Mouse (Mus musculus) retina, adult 2 months (tissue): ENCODE data around the gene Boc.

Experiments used
- DNase-seq: peaks from one replicate; pipeline ENCODE4 v3.0.0-alpha.2; 2012; ENCODE audit warnings: low read depth, low spot score

Gene Boc

GRCm38 (mm10) chr16:44528955-44529354 is 29.7 kb downstream of the Boc start:
- no peak for DNase-seq

GRCm38 (mm10) chr16:44527218-44527905 is 31.3 kb downstream of the Boc start:
- DNase-seq, result no peak

- no peak for DNase-seq
Measured at GRCm38 (mm10) chr16:44526689-44527088, 32.0 kb downstream of the Boc start.

GRCm38 (mm10) chr16:44526044-44526443 is 32.7 kb downstream of the Boc start:
- no peak for DNase-seq

- DNase-seq, result no peak
Measured at GRCm38 (mm10) chr16:44523595-44523994, 35.1 kb downstream of the Boc start.

GRCm38 (mm10) chr16:44516498-44516897 is 42.2 kb downstream of the Boc start:
- DNase-seq, result no peak

- no peak for DNase-seq
Measured at GRCm38 (mm10) chr16:44510521-44511213, 48.0 kb downstream of the Boc start.

- no peak for DNase-seq
Measured at GRCm38 (mm10) chr16:44509458-44510344, 49.0 kb downstream of the Boc start.

GRCm38 (mm10) chr16:44508772-44509171 is 49.9 kb downstream of the Boc start:
- no peak for DNase-seq

GRCm38 (mm10) chr16:44508025-44508424 is 50.7 kb downstream of the Boc start:
- DNase-seq, result no peak

GRCm38 (mm10) chr16:44507027-44507929 is 51.4 kb downstream of the Boc start:
- DNase-seq, result no peak

GRCm38 (mm10) chr16:44505243-44505642 is 53.5 kb downstream of the Boc start:
- no peak for DNase-seq

- DNase-seq, result no peak
Measured at GRCm38 (mm10) chr16:44502895-44503575, 55.7 kb downstream of the Boc start.

GRCm38 (mm10) chr16:44502325-44502724 is 56.4 kb downstream of the Boc start:
- no peak for DNase-seq

- DNase-seq, result no peak
Measured at GRCm38 (mm10) chr16:44501783-44502182, 56.9 kb downstream of the Boc start.

GRCm38 (mm10) chr16:44498447-44498846 is 60.2 kb downstream of the Boc start:
- no peak for DNase-seq

- DNase-seq, result no peak
Measured at GRCm38 (mm10) chr16:44496971-44497464, 61.7 kb downstream of the Boc start.

- DNase-seq, result no peak
Measured at GRCm38 (mm10) chr16:44494441-44495108, 64.1 kb downstream of the Boc start.

GRCm38 (mm10) chr16:44493868-44494267 is 64.8 kb downstream of the Boc start:
- no peak for DNase-seq

- no peak for DNase-seq
Measured at GRCm38 (mm10) chr16:44492706-44493105, 66.0 kb downstream of the Boc start.
